Mouse (Mus musculus) midbrain, embryonic 11.5 days (tissue): Measurements from ENCODE around the gene Cdh10. TPM values are rescaled to one million over a fixed set of nuclear protein-coding genes. Genes with fewer than 3 reads are reported as not detected.

Experiments
- ATAC-seq: fragments of 200-750 bp; cut with Nextera tagmentation; 2 replicates; pipeline ENCODE4 v1.8.0; 2017; ENCODE audit warnings: moderate TSS enrichment, moderate library complexity; ENCODE audit not compliant: low FRiP score
- DNase-seq: peaks from one replicate; pipeline ENCODE4 v3.0.0; 2015; ENCODE audit warnings: low spot score; ENCODE audit errors: missing footprints
- H3K27ac ChIP-seq: fragments of 300-500 bp; sonication (generic); 2 replicates; pipeline ENCODE4 v1.5.1; 2014; ENCODE audit warnings: low read depth, low read length
- H3K27me3 ChIP-seq: fragments of 300-500 bp; sonication (generic); 2 replicates; pipeline ENCODE4 v1.6.1; 2014; ENCODE audit warnings: mild to moderate bottlenecking, low read length, moderate library complexity, mixed read lengths; ENCODE audit not compliant: control insufficient read depth, insufficient read depth
- H3K36me3 ChIP-seq: fragments of 300-500 bp; sonication (generic); 2 replicates; pipeline ENCODE4 v1.6.1; 2014; ENCODE audit warnings: mild to moderate bottlenecking, low read length, moderate library complexity, mixed read lengths; ENCODE audit not compliant: control insufficient read depth, insufficient read depth
- H3K4me1 ChIP-seq: fragments of 300-500 bp; sonication (generic); 2 replicates; pipeline ENCODE4 v1.6.1; 2014; ENCODE audit warnings: low read length; ENCODE audit not compliant: control insufficient read depth, insufficient read depth
- H3K4me2 ChIP-seq: fragments of 300-500 bp; sonication (generic); 2 replicates; pipeline ENCODE4 v1.6.1; 2014; ENCODE audit warnings: mild to moderate bottlenecking, moderate library complexity
- H3K4me3 ChIP-seq: fragments of 300-500 bp; sonication (generic); 2 replicates; pipeline ENCODE4 v1.5.1; 2014; ENCODE audit warnings: low read depth, low read length
- H3K9ac ChIP-seq: fragments of 300-500 bp; sonication (generic); 2 replicates; pipeline ENCODE4 v1.6.1; 2014; ENCODE audit warnings: low read length
- H3K9me3 ChIP-seq: fragments of 300-500 bp; sonication (generic); 2 replicates; pipeline ENCODE4 v1.6.1; 2016; ENCODE audit warnings: low read length; ENCODE audit not compliant: control insufficient read depth
- WGBS: fragments of 180-500 bp; shearing (Covaris S2); extraction: QIAGEN DNeasy Blood & Tissue Kit; methylation state at CpG from one replicate; pipeline ENCODE4 v1.1.7; 2014; 5-methylcytosine and 5-hydroxymethylcytosine counted together
- polyA plus RNA-seq: library from polyadenylated mRNA; unstranded; fragments of >200 nt; fragmentation: Nextera tagmentation; extraction: Ambion mirVana; gene quantifications from 2 replicates; pipeline ENCODE4 v1.2.1, GENCODE M21; 2014

Gene Cdh10
- polyA plus RNA-seq, 1 experiment from 2014 or later, result 6.4 TPM

DNA sequence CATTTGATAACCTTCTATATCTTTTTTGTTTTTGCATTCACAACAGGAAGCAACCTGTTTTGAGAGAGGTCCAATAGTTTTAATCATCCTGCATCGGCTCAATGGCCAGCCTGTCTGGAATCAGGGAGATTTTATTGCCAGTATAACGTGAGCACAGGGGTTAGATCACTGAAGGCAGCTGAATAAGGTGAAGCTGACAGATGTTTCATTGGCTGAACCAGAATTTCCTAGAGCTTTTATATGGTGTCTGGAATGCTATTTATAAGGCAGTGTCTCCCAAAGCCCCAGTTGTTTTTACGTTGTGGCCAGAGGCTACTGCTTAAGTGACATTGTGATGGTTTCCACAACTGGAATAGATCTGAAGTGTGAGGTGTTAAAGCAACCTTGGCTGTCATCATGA, 214.2 kb downstream of the Cdh10 start:
- Histone ChIP-seq H3K27me3 (no peaks in the 10 kb centered on the region), H3K4me1 (no peaks in the 10 kb centered on the region), H3K9me3 (no peaks in the 10 kb centered on the region), H3K9ac (no peak overlapping the region), H3K4me2 (no peak overlapping the region), H3K27ac (no peak overlapping the region), H3K36me3 (no peaks in the 10 kb centered on the region), H3K4me3 (no peak overlapping the region)
- DNase-seq (no peak), ATAC-seq (no peak)
- WGBS, result 79% methylated on average over 3 of the region's 3 CpGs

DNA sequence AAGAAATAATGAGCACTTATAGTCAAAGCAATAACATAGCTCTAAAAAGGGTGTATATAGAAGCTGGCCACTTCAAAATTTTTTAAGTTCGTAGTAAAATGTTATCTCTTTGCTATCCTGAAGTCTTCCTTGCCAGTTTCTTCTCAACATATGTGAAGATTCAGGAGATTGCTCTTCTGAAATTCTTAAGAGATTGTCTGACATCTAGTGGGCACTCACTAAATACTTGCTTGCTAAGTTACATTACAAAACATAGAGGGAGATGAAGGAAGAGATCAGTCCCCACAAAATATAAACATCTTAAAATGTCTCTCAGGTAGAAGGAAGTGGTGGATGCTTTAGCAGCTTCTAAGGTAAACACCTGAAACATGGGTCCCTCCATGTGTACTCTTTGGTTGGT, 221.3 kb downstream of the Cdh10 start:
- Histone ChIP-seq H3K27me3 (no peaks in the 10 kb centered on the region), H3K4me1 (no peaks in the 10 kb centered on the region), H3K4me2 (no peak overlapping the region), H3K36me3 (no peaks in the 10 kb centered on the region), H3K9me3 (no peaks in the 10 kb centered on the region), H3K9ac (no peak overlapping the region), H3K27ac (no peak overlapping the region), H3K4me3 (no peak overlapping the region)
- WGBS, result 87% methylated on average over 1 of the region's 1 CpGs
- DNase-seq, result no peak
- no peak for ATAC-seq
